Mouse (Mus musculus): ENCODE data around the gene Atp9a. TPM values are rescaled to one million over a fixed set of nuclear protein-coding genes. Genes with fewer than 3 reads are reported as not detected.

The Atp9a gene
- polyA plus RNA-seq, 1 experiment from 2014 or later: 30.4 TPM

DNA sequence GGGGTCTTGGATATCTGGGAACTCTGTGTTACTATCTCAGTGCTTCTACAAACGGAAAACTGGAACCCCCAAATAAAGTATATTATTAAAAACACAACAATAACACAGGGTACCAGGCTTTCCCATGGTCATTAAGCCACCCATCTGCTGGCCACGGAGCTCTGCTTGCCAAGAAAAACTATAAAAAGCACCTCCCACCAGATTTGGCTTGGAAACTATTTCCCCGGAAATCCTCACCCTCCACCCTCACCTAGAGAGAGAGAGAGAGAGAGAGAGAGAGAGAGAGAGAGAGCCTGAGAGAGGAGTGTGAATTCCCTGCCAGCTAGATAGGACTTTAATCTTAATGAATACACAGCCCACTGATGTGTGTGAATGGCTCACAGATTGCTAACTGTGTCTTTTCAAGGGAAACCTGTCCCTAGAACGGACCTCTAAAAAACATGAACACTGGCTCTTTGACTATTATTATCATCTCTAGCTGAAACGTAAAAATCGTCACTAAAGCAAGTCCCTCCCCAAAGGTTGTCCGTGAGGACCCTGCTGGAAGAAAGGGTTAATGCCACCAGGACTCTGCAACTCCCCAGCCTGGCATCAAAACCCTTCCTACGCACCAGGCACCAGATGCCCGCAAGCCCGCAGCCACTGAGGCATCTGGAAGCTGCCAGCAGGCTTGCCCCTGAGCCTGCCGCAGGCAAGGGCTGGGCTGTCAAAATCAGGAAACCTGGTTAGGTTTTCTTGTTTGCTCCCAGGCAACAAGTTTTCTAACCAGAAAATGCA, 153.4 kb downstream of the Atp9a start:
- Histone ChIP-seq H3K4me2 (ENCODE audit: low read depth) (no peak overlapping the region), H3K27me3 (ENCODE audit: control insufficient read depth, insufficient read depth, low read length) (peaks cover 25% of the 10 kb centered on the region), H3K9ac (ENCODE audit: low read length) (no peak overlapping the region), H3K4me3 (ENCODE audit: low read depth, low read length) (no peak overlapping the region), H3K27ac (ENCODE audit: low read depth, low read length) (no peak overlapping the region), H3K9me3 (ENCODE audit: control insufficient read depth, low read length) (no peaks in the 10 kb centered on the region), H3K36me3 (ENCODE audit: control insufficient read depth, insufficient read depth, low read length) (no peaks in the 10 kb centered on the region), H3K4me1 (ENCODE audit: control insufficient read depth, insufficient read depth, low read length) (peaks cover 7% of the 10 kb centered on the region; the same call in 1 of the 2 replicates)
- 66% methylated on average over 11 of the region's 11 CpGs for whole genome bisulfite sequencing
- ATAC-seq (ENCODE audit: insufficient read depth, low FRiP score, low TSS enrichment) (no peak), DNase-seq (ENCODE audit: low spot score) (no peak)

DNA sequence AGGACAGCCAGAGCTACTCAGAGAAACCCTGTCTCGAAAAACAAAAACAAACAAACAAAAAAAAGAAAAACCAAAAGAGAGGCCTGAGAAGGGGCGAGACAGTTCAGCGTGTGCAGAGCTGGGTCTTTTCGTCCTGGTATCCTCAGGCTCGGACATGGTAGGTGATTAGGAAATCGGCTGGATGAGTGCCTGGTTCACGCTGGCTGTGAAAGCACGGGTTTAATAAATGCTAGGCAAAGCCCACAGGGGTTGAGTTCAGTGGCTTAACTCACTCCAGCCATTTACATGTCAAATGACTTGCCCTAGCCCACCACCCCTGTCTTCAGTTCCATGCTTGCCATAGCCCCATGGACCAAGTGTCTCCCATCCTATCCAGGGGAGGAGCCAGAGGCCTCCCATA, 155.1 kb downstream of the Atp9a start:
- H3K36me3 ChIP-seq (ENCODE audit: control insufficient read depth, insufficient read depth, low read length): no peaks in the 10 kb centered on the region
- H3K27me3 ChIP-seq (ENCODE audit: control insufficient read depth, insufficient read depth, low read length): peaks cover 25% of the 10 kb centered on the region
- no peak overlapping the region for H3K4me3 ChIP-seq (ENCODE audit: low read depth, low read length)
- no peaks in the 10 kb centered on the region for H3K9me3 ChIP-seq (ENCODE audit: control insufficient read depth, low read length)
- H3K27ac ChIP-seq (ENCODE audit: low read depth, low read length): no peak overlapping the region
- WGBS: 76% methylated on average over 8 of the region's 8 CpGs
- no peak overlapping the region for H3K4me2 ChIP-seq (ENCODE audit: low read depth)
- H3K9ac ChIP-seq (ENCODE audit: low read length): no peak overlapping the region
- DNase-seq (ENCODE audit: low spot score): no peak
- peaks cover 7% of the 10 kb centered on the region; the same call in 1 of the 2 replicates for H3K4me1 ChIP-seq (ENCODE audit: control insufficient read depth, insufficient read depth, low read length)
- ATAC-seq (ENCODE audit: insufficient read depth, low FRiP score, low TSS enrichment): no peak

DNA sequence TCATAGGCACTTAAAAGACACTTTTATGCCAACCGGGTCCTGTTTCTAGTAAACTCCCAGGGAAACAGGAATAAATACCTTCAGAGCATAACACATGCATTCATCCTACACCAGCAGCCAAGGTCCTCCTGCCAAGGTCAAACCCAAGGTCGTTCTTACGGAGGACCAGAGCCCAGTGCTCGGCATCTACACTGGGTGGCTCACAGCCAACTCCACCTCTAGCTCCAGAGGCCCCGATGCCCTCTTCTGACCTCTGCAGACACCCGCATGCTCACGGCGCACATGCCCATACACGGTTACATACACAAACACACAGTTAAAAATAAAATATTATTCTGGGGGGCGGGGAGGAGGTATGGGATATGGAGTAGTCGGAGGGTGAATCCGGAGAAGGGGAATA, 155.7 kb downstream of the Atp9a start:
- Histone ChIP-seq H3K27me3 (ENCODE audit: control insufficient read depth, insufficient read depth, low read length) (peaks cover 25% of the 10 kb centered on the region), H3K27ac (ENCODE audit: low read depth, low read length) (no peak overlapping the region), H3K4me2 (ENCODE audit: low read depth) (no peak overlapping the region), H3K9me3 (ENCODE audit: control insufficient read depth, low read length) (no peaks in the 10 kb centered on the region), H3K9ac (ENCODE audit: low read length) (no peak overlapping the region), H3K4me3 (ENCODE audit: low read depth, low read length) (no peak overlapping the region), H3K36me3 (ENCODE audit: control insufficient read depth, insufficient read depth, low read length) (no peaks in the 10 kb centered on the region), H3K4me1 (ENCODE audit: control insufficient read depth, insufficient read depth, low read length) (peaks cover 7% of the 10 kb centered on the region; the same call in 1 of the 2 replicates)
- WGBS: 93% methylated on average over 12 of the region's 12 CpGs
- ATAC-seq (ENCODE audit: insufficient read depth, low FRiP score, low TSS enrichment): no peak
- DNase-seq (ENCODE audit: low spot score): no peak

DNA sequence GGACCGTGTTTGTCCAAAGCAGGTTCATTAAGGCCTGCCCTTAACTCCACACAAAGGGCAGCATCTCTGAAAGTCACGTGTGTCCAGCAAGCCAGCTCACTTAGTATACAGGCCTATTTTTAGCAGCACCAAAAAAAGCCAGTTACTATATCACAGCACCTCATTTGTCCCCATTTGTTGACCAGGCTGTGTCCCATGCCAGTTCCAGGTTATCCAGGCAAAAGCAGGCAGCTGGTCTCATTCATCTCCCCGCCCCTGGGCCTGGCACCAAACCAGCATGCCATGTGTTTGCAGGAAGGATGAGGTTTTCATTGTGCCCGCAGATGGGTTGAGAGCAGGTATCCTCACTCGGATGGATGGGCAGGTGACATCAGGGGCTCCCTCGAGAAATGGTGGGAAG, 157.4 kb downstream of the Atp9a start:
- H3K4me1 ChIP-seq (ENCODE audit: control insufficient read depth, insufficient read depth, low read length): peaks cover 2% of the 10 kb centered on the region; the same call in 1 of the 2 replicates
- 80% methylated on average over 6 of the region's 6 CpGs for WGBS
- no peak for ATAC-seq (ENCODE audit: insufficient read depth, low FRiP score, low TSS enrichment)
- H3K27ac ChIP-seq (ENCODE audit: low read depth, low read length): no peak overlapping the region
- no peak overlapping the region for H3K9ac ChIP-seq (ENCODE audit: low read length)
- H3K9me3 ChIP-seq (ENCODE audit: control insufficient read depth, low read length): no peaks in the 10 kb centered on the region
- H3K4me2 ChIP-seq (ENCODE audit: low read depth): no peak overlapping the region
- DNase-seq (ENCODE audit: low spot score): no peak
- no peak overlapping the region for H3K4me3 ChIP-seq (ENCODE audit: low read depth, low read length)
- H3K27me3 ChIP-seq (ENCODE audit: control insufficient read depth, insufficient read depth, low read length): peaks cover 11% of the 10 kb centered on the region
- H3K36me3 ChIP-seq (ENCODE audit: control insufficient read depth, insufficient read depth, low read length): no peaks in the 10 kb centered on the region

Small RNAs within 50 kb of the gene (microRNA-seq; reads per million reads assigned to microRNA genes)
- gene Mir7004: not detected

Other genes starting within 250 kb of the Atp9a start
- 0.93 and 1.0 TPM in 2 replicates for gene Nfatc2, start 140.8 kb downstream of the Atp9a start, polyA plus RNA-seq (2014; fragmentation: Nextera tagmentation; extraction: Ambion mirVana)
- 7.7 and 8.1 TPM in 2 replicates for gene Sall4, start 25.5 kb upstream of the Atp9a start, polyA plus RNA-seq (2014; fragmentation: Nextera tagmentation; extraction: Ambion mirVana)
- 30.6 and 35.1 TPM in 2 replicates for gene Zfp64, start 213.2 kb upstream of the Atp9a start, polyA plus RNA-seq (2014; fragmentation: Nextera tagmentation; extraction: Ambion mirVana)

All from neural tube, embryonic 11.5 days (tissue).